Mouse (Mus musculus) forebrain, postnatal 0 days (tissue): ENCODE data around the gene Saxo2. TPM values are rescaled to one million over a fixed set of nuclear protein-coding genes. Genes with fewer than 3 reads are reported as not detected.

Experiments
- ATAC-seq: fragments of 200-750 bp; cut with Nextera tagmentation; 2 replicates; pipeline ENCODE4 v1.8.0; 2017; ENCODE audit warnings: mild to moderate bottlenecking, moderate library complexity
- DNase-seq: peaks from one replicate; pipeline ENCODE4 v3.0.0-alpha.2; 2015
- H3K27ac ChIP-seq: fragments of 300-500 bp; sonication (generic); 2 replicates; pipeline ENCODE4 v1.5.1; 2014; ENCODE audit warnings: low read depth, mild to moderate bottlenecking, antibody characterized with exemption, low read length, moderate library complexity, mixed read lengths
- H3K27me3 ChIP-seq: fragments of 300-500 bp; sonication (generic); 2 replicates; pipeline ENCODE4 v1.6.1; 2014; ENCODE audit warnings: mild to moderate bottlenecking, low read length, mixed read lengths; ENCODE audit not compliant: insufficient read depth
- H3K36me3 ChIP-seq: fragments of 300-500 bp; sonication (generic); 2 replicates; pipeline ENCODE4 v1.6.1; 2014; ENCODE audit warnings: mild to moderate bottlenecking, moderate library complexity; ENCODE audit not compliant: insufficient read depth
- H3K4me1 ChIP-seq: fragments of 300-500 bp; sonication (generic); 2 replicates; pipeline ENCODE4 v1.6.1; 2014; ENCODE audit warnings: antibody characterized with exemption; ENCODE audit not compliant: insufficient read depth
- H3K4me2 ChIP-seq: fragments of 300-500 bp; sonication (generic); 2 replicates; pipeline ENCODE4 v1.6.1; 2014; ENCODE audit warnings: low read depth, mild to moderate bottlenecking, moderate library complexity
- H3K4me3 ChIP-seq: fragments of 300-500 bp; sonication (generic); 2 replicates; pipeline ENCODE4 v1.5.1; 2014; ENCODE audit warnings: low read depth, low read length, mixed read lengths
- H3K9ac ChIP-seq: fragments of 300-500 bp; sonication (generic); 2 replicates; pipeline ENCODE4 v1.6.1; 2014; ENCODE audit warnings: mild to moderate bottlenecking
- H3K9me3 ChIP-seq: fragments of 300-500 bp; sonication (generic); 2 replicates; pipeline ENCODE4 v1.6.1; 2016; ENCODE audit warnings: low read length
- CTCF ChIP-seq: sonication (generic); IDR thresholded peaks from 2 replicates; pipeline ENCODE4 v1.5.1; 2016; ENCODE audit warnings: antibody characterized with exemption, control low read depth, low read depth
- WGBS: fragments of 180-500 bp; shearing (Covaris S2); extraction: QIAGEN DNeasy Blood & Tissue Kit; methylation state at CpG from one replicate; pipeline ENCODE4 v1.1.7; 2014; 5-methylcytosine and 5-hydroxymethylcytosine counted together
- polyA plus RNA-seq: library from polyadenylated mRNA; unstranded; fragments of >200 nt; fragmentation: Nextera tagmentation; extraction: Ambion mirVana; gene quantifications from 2 replicates; pipeline ENCODE4 v1.2.1, GENCODE M21; 2015
- total RNA-seq: library from RNA; depleted of rRNA; stranded (reverse); fragments of >200 nt; gene quantifications from 2 replicates; pipeline ENCODE4 v1.2.3, GENCODE M21; 2014; rRNA removed

Gene Saxo2
- total RNA-seq (8.9 and 16.5 TPM in 2 replicates), polyA plus RNA-seq (38.9 and 39.3 TPM in 2 replicates)

- Histone ChIP-seq H3K36me3 (0 out of 2 replicates have a peak, but pooled peaks cover 3% of the 10 kb centered on the region), H3K9ac (peak within 1 kb of the TSS; percentile 60), H3K9me3 (no peaks in the 10 kb centered on the region), H3K27ac (0 out of 2 replicates have a peak within 1 kb of the TSS, but pooled peaks have one; percentile 15), H3K4me1 (peaks cover 9% of the 10 kb centered on the region; the same call in 1 of the 2 replicates), H3K4me3 (peak within 1 kb of the TSS; percentile 85), H3K27me3 (no peaks in the 10 kb centered on the region), H3K4me2 (peak within 1 kb of the TSS; percentile 61)
- WGBS = under 1% methylated on average over 46 of the region's 46 CpGs
- TF ChIP-seq CTCF = peak; percentile 31; the same call in 1 of the 2 replicates
- DNase-seq (peak; percentile 95), ATAC-seq (peak; percentile 99)
Measured at GRCm38 (mm10) chr7:82648353-82649080, at the start of gene Saxo2, which contains the start of gene Efl1. Gene Saxo2 (minus strand): TSS chr7:82648528. Gene Efl1 (plus strand): TSS chr7:82648614.

DNA sequence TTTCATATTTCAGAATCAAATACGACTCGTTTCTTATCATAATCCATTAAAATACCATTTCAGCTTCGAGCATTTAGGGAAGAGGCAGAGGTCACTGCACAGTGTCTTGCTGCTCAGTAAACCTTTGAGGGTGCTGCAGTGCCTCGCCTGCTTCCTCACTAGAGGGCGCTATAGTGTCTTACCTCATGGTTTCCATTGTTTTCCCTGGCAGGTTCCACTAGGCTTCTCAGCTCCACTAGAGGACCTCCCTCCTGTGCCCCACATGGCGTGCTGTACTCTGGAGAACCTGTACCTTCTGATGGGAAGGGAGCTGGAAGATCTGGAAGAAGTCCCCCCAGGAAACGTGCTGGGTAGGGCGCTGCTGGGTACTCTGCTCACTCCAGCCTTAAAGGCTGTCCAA lies 49.3 kb upstream of the Saxo2 start:
- H3K36me3 ChIP-seq = peaks cover 37% of the 10 kb centered on the region
- DNase-seq (no peak), ATAC-seq (no peak)
- WGBS = 80% methylated on average over 8 of the region's 8 CpGs
- H3K4me1 ChIP-seq = no peaks in the 10 kb centered on the region
- no peak overlapping the region for H3K4me2 ChIP-seq
- no peaks in the 10 kb centered on the region for H3K9me3 ChIP-seq
- no peak overlapping the region for H3K27ac ChIP-seq
- no peaks in the 10 kb centered on the region for H3K27me3 ChIP-seq
- TF ChIP-seq CTCF = peak; percentile 22
- no peak overlapping the region for H3K4me3 ChIP-seq
- H3K9ac ChIP-seq = no peak overlapping the region

DNA sequence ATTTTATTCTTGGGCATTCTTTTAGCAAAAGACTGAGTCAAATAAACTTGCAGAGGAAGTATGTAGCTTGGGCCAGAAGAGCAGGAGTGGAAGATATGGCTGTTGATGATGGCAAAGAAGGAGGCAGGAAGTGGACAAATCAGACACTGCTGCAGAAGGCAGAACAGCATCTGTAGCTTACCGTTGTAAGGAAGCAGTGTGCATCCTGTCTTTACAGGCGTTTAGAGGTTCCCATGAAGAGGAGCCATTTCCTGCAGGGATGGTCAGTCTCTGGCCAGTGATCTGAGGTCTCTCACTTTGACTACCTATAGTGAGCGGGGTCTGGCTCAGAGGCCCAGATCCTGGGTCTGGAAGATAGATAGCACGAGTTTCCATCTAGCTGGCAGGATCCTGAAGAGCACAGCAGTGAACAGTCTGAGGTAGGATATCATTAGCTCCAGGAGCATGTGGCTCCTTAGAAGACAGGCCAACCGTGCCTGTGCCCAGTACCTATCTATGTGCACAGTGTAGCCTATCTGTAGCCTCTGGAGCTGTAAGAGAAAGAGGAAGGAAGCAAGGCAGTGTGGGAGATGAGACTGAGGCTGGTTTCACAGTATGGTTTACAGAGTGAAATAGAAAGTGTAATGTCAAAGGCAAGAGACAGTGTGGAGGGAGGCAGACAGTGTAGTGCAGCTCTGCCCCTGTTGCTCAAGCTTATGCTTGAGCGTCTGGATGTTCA lies 42.9 kb upstream of the Saxo2 start:
- Histone ChIP-seq H3K4me1 (no peaks in the 10 kb centered on the region), H3K27ac (no peak overlapping the region), H3K36me3 (peaks cover 29% of the 10 kb centered on the region), H3K27me3 (no peaks in the 10 kb centered on the region), H3K9me3 (no peaks in the 10 kb centered on the region), H3K9ac (no peak overlapping the region), H3K4me3 (no peak overlapping the region), H3K4me2 (no peak overlapping the region)
- TF ChIP-seq CTCF = no peak
- 88% methylated on average over 6 of the region's 6 CpGs for WGBS
- no peak for ATAC-seq
- DNase-seq = no peak

DNA sequence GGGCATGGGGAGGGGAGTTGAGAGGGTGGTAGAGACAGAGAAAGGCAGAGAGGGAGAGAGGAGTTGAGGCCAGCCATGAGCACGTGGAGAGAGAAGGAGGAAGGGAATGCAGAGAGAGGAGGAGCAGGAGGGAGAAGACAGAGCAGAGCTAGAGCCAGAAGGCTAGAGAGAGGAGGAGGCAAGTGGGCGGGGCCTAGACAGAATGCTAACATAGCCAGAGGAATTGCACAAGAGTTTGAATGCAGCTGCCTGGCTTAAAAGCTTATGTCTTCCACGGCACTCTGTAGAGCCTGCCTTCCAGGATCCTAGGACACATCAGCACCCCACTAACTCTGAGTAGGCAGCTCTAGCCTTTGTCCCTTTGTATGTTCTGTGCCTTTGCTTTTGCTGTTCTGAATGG lies 40.4 kb upstream of the Saxo2 start:
- ATAC-seq = peak; percentile 50; the same call in 1 of the 2 replicates

DNA sequence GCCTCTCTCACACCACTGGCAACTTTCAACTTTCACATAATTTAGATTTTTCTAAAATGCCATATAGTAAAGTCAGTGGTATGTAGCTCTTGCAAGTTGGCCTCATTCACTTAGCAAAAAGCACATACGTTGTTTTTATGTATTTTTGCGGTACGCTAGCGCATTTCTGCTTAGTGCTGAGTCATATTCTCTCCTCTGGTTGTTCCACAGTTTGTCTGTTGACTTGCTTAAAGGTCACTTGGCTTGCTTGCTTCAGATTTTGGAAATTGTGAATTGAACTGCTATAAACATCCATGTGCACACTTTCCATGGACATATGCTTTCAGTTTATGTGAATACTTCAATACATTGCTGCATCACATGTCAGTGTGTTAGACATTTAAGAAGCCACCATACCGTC lies 31.6 kb upstream of the Saxo2 start:
- no peaks in the 10 kb centered on the region for H3K27me3 ChIP-seq

More for the DNA sequence above, 40.4 kb upstream of the Saxo2 start:
- no peak overlapping the region for H3K4me3 ChIP-seq
- WGBS = 49% methylated on average over 3 of the region's 3 CpGs
- no peaks in the 10 kb centered on the region for H3K4me1 ChIP-seq
- H3K4me2 ChIP-seq = no peak overlapping the region
- H3K36me3 ChIP-seq = peaks cover 29% of the 10 kb centered on the region
- DNase-seq = no peak
- no peak overlapping the region for H3K9ac ChIP-seq
- no peaks in the 10 kb centered on the region for H3K9me3 ChIP-seq
- no peak for TF ChIP-seq CTCF
- H3K27me3 ChIP-seq = no peaks in the 10 kb centered on the region
- no peak overlapping the region for H3K27ac ChIP-seq

GRCm38 (mm10) chr7:82676834-82677233 lies 28.5 kb upstream of the Saxo2 start:
- Histone ChIP-seq H3K9me3 (no peaks in the 10 kb centered on the region), H3K9ac (no peak overlapping the region), H3K36me3 (peaks cover 30% of the 10 kb centered on the region), H3K27me3 (no peaks in the 10 kb centered on the region), H3K4me1 (no peaks in the 10 kb centered on the region), H3K27ac (no peak overlapping the region), H3K4me3 (no peak overlapping the region), H3K4me2 (no peak overlapping the region)
- peak; percentile 80 for TF ChIP-seq CTCF
- 83% methylated on average over 6 of the region's 6 CpGs for WGBS
- DNase-seq (peak; percentile 72), ATAC-seq (peak; percentile 75)

More for the DNA sequence above, 31.6 kb upstream of the Saxo2 start:
- no peak for TF ChIP-seq CTCF
- Histone ChIP-seq H3K4me3 (no peak overlapping the region), H3K9me3 (no peaks in the 10 kb centered on the region), H3K9ac (no peak overlapping the region), H3K4me1 (no peaks in the 10 kb centered on the region), H3K27ac (no peak overlapping the region), H3K36me3 (peaks cover 23% of the 10 kb centered on the region), H3K4me2 (no peak overlapping the region)
- ATAC-seq (peak; percentile 60; the same call in 1 of the 2 replicates), DNase-seq (peak; percentile 31)
- WGBS = 82% methylated on average over 5 of the region's 5 CpGs

GRCm38 (mm10) chr7:82676001-82676400 lies 27.7 kb upstream of the Saxo2 start:
- ATAC-seq = no peak
- Histone ChIP-seq H3K4me2 (no peak overlapping the region), H3K9me3 (no peaks in the 10 kb centered on the region), H3K36me3 (peaks cover 38% of the 10 kb centered on the region), H3K4me1 (no peaks in the 10 kb centered on the region), H3K4me3 (no peak overlapping the region), H3K27me3 (no peaks in the 10 kb centered on the region), H3K27ac (no peak overlapping the region), H3K9ac (no peak overlapping the region)
- no peak for TF ChIP-seq CTCF
- DNase-seq = no peak
- WGBS = 94% methylated on average over 5 of the region's 5 CpGs
